Mouse (Mus musculus): ENCODE data around the gene Mroh7. TPM values are rescaled to one million over a fixed set of nuclear protein-coding genes. Genes with fewer than 3 reads are reported as not detected.

Gene Mroh7
- polyA plus RNA-seq, 1 experiment = not detected

GRCm38 (mm10) chr4:106705096-106705665, 25.5 kb downstream of the Mroh7 start:
- no peak for TF ChIP-seq GATA1 (IDR thresholded peaks at IDR 0.05; ENCODE audit: low read length)

GRCm38 (mm10) chr4:106704416-106704815, 26.3 kb downstream of the Mroh7 start:
- no peak for TF ChIP-seq GATA1 (IDR thresholded peaks at IDR 0.05; ENCODE audit: low read length)

GRCm38 (mm10) chr4:106703956-106704355, 26.8 kb downstream of the Mroh7 start:
- TF ChIP-seq GATA1 (IDR thresholded peaks at IDR 0.05; ENCODE audit: low read length) = no peak

GRCm38 (mm10) chr4:106700798-106701197, 29.9 kb downstream of the Mroh7 start:
- no peak for TF ChIP-seq GATA1 (IDR thresholded peaks at IDR 0.05; ENCODE audit: low read length)

- no peak for TF ChIP-seq GATA1 (IDR thresholded peaks at IDR 0.05; ENCODE audit: low read length)
Observed at GRCm38 (mm10) chr4:106699989-106700388, 30.7 kb downstream of the Mroh7 start.

- TF ChIP-seq GATA1 (IDR thresholded peaks at IDR 0.05; ENCODE audit: low read length) = no peak
Observed at GRCm38 (mm10) chr4:106693841-106694430, 36.8 kb downstream of the Mroh7 start.

- no peak for TF ChIP-seq GATA1 (IDR thresholded peaks at IDR 0.05; ENCODE audit: low read length)
Observed at GRCm38 (mm10) chr4:106688636-106689296, 42.0 kb downstream of the Mroh7 start.

- no peak for TF ChIP-seq GATA1 (IDR thresholded peaks at IDR 0.05; ENCODE audit: low read length)
Observed at GRCm38 (mm10) chr4:106680955-106681354, 49.8 kb downstream of the Mroh7 start.

- no peak for TF ChIP-seq GATA1 (IDR thresholded peaks at IDR 0.05; ENCODE audit: low read length)
Observed at GRCm38 (mm10) chr4:106679152-106679551, 51.6 kb downstream of the Mroh7 start.

GRCm38 (mm10) chr4:106678442-106679118, 52.1 kb downstream of the Mroh7 start, which contains the start of gene Ttc4:
TSS of gene Ttc4 (minus strand) at chr4:106678944.
- TF ChIP-seq GATA1 (IDR thresholded peaks at IDR 0.05; ENCODE audit: low read length) = no peak

- TF ChIP-seq GATA1 (IDR thresholded peaks at IDR 0.05; ENCODE audit: low read length) = no peak
Observed at GRCm38 (mm10) chr4:106676749-106677148, 54.0 kb downstream of the Mroh7 start.

GRCm38 (mm10) chr4:106666546-106666945, 64.2 kb downstream of the Mroh7 start:
- TF ChIP-seq GATA1 (IDR thresholded peaks at IDR 0.05; ENCODE audit: low read length) = no peak

GRCm38 (mm10) chr4:106665673-106666072, 65.1 kb downstream of the Mroh7 start:
- no peak for TF ChIP-seq GATA1 (IDR thresholded peaks at IDR 0.05; ENCODE audit: low read length)

GRCm38 (mm10) chr4:106665269-106665668, 65.5 kb downstream of the Mroh7 start:
- no peak for TF ChIP-seq GATA1 (IDR thresholded peaks at IDR 0.05; ENCODE audit: low read length)

GRCm38 (mm10) chr4:106664697-106665096, 66.0 kb downstream of the Mroh7 start:
- no peak for TF ChIP-seq GATA1 (IDR thresholded peaks at IDR 0.05; ENCODE audit: low read length)

GRCm38 (mm10) chr4:106663956-106664470, 66.7 kb downstream of the Mroh7 start:
- TF ChIP-seq GATA1 (IDR thresholded peaks at IDR 0.05; ENCODE audit: low read length) = no peak

Measured in G1E-ER4 (cell line).